8 mouse cellular contexts compared by ENCODE assay signal in genomic region chr17:35937700-35938348, GRCm38 (mm10). TPM values are rescaled to one million over a fixed set of nuclear protein-coding genes. Genes with fewer than 3 reads are reported as not detected.
DNase-seq lines count a peak whose midpoint lies in the region; ATAC-seq and TF ChIP-seq lines count a peak whose summit lies in the region.

No protein-coding gene starts in this region.

- no peaks in the 10 kb centered on the region for H3K27me3 ChIP-seq in forebrain, embryonic 11.5 days (ENCODE audit: control insufficient read depth, insufficient read depth, low read length)
- no peaks in the 10 kb centered on the region for H3K27me3 ChIP-seq in intestine, embryonic 16.5 days (replicated peaks; ENCODE audit: control insufficient read depth, insufficient read depth, low read length)
- H3K27me3 ChIP-seq in lung, embryonic 14.5 days (ENCODE audit: insufficient read depth, low read length) = no peaks in the 10 kb centered on the region

- no peaks in the 10 kb centered on the region for H3K4me1 ChIP-seq in bone marrow, adult 2 months (ENCODE audit: control insufficient read depth, insufficient read depth, low read length)
- H3K4me1 ChIP-seq in forebrain, embryonic 11.5 days (replicated peaks; ENCODE audit: control insufficient read depth, insufficient read depth, low read length) = no peaks in the 10 kb centered on the region
- H3K4me1 ChIP-seq in intestine, embryonic 16.5 days (ENCODE audit: control insufficient read depth, insufficient read depth, low read length) = no peaks in the 10 kb centered on the region
- H3K4me1 ChIP-seq in lung, embryonic 14.5 days (ENCODE audit: insufficient read depth) = no peaks in the 10 kb centered on the region

- intact Hi-C loops in left cerebral cortex, postnatal 4 days (cut with DNase I) = no loop called here

- peak; percentile 87 for TF ChIP-seq CTCF in bone marrow, adult 2 months (IDR thresholded peaks at IDR 0.05; ENCODE audit: control insufficient read depth, insufficient read depth, low read length)
- peak; percentile 85 for TF ChIP-seq CTCF in lung, embryonic 14.5 days (IDR thresholded peaks at IDR 0.05; ENCODE audit: low read depth)

- H3K9me3 ChIP-seq in forebrain, embryonic 11.5 days (ENCODE audit: control insufficient read depth, low read length) = no peaks in the 10 kb centered on the region
- no peaks in the 10 kb centered on the region for H3K9me3 ChIP-seq in intestine, embryonic 16.5 days (ENCODE audit: control insufficient read depth, low read length)
- H3K9me3 ChIP-seq in lung, embryonic 14.5 days (ENCODE audit: low read depth, low read length) = no peaks in the 10 kb centered on the region

- 0 out of 2 replicates have a peak, but pooled peaks have one; percentile 36 for ATAC-seq in forebrain, embryonic 11.5 days (replicated peaks; ENCODE audit: low FRiP score)
- peak; percentile 46; the same call in 1 of the 2 replicates for ATAC-seq in intestine, embryonic 16.5 days
- ATAC-seq in lung, embryonic 14.5 days (ENCODE audit: insufficient read depth) = 0 out of 2 replicates have a peak, but pooled peaks have one; percentile 69

- no peak overlapping the region for H3K4me2 ChIP-seq in forebrain, embryonic 11.5 days (ENCODE audit: low read depth, low read length, severe bottlenecking)
- no peak overlapping the region for H3K4me2 ChIP-seq in intestine, embryonic 16.5 days (ENCODE audit: low read depth, low read length)
- H3K4me2 ChIP-seq in lung, embryonic 14.5 days = no peak overlapping the region

- TF ChIP-seq POLR2A in bone marrow, adult 2 months (IDR thresholded peaks at IDR 0.05; ENCODE audit: borderline replicate concordance, control insufficient read depth, low read depth, low read length) = no peak

- DNase-seq in left cerebral cortex, postnatal 4 days = peak; percentile 39
- no peak for DNase-seq in left cerebral cortex, adult 8-10 months (ENCODE audit: low spot score in 2 of 2)
- peak; percentile 77 for DNase-seq in forebrain, embryonic 11.5 days (ENCODE audit: low spot score)
- DNase-seq in lung, embryonic 14.5 days = peak; percentile 72
- DNase-seq in retina, postnatal 7 days (ENCODE audit: low read depth, low spot score) = peak; percentile 50
- DNase-seq in urinary bladder, postnatal 14 days (ENCODE audit: low spot score) = no peak

- H3K4me3 ChIP-seq in bone marrow, adult 2 months (replicated peaks; ENCODE audit: control insufficient read depth, low read depth, low read length) = no peak overlapping the region
- H3K4me3 ChIP-seq in forebrain, embryonic 11.5 days (ENCODE audit: low read depth, low read length) = no peak overlapping the region
- no peak overlapping the region for H3K4me3 ChIP-seq in intestine, embryonic 16.5 days (ENCODE audit: low read length)
- H3K4me3 ChIP-seq in lung, embryonic 14.5 days (ENCODE audit: low read depth, low read length) = no peak overlapping the region

- no peak overlapping the region for H3K9ac ChIP-seq in forebrain, embryonic 11.5 days (ENCODE audit: low read length)
- no peak overlapping the region for H3K9ac ChIP-seq in intestine, embryonic 16.5 days (ENCODE audit: low read depth, low read length)
- no peak overlapping the region for H3K9ac ChIP-seq in lung, embryonic 14.5 days

- WGBS in bone marrow, adult 2 months = 28% methylated on average over 2 of the region's 2 CpGs
- 53% methylated on average over 2 of the region's 2 CpGs for WGBS in forebrain, embryonic 11.5 days
- 40% methylated on average over 2 of the region's 2 CpGs for WGBS in intestine, embryonic 16.5 days
- WGBS in lung, embryonic 14.5 days = 36% methylated on average over 2 of the region's 2 CpGs

- H3K36me3 ChIP-seq in forebrain, embryonic 11.5 days (ENCODE audit: control insufficient read depth, insufficient read depth, low read length) = no peaks in the 10 kb centered on the region
- no peaks in the 10 kb centered on the region for H3K36me3 ChIP-seq in intestine, embryonic 16.5 days (ENCODE audit: control insufficient read depth, insufficient read depth, low read length)
- no peaks in the 10 kb centered on the region for H3K36me3 ChIP-seq in lung, embryonic 14.5 days (ENCODE audit: insufficient read depth)

- H3K27ac ChIP-seq in bone marrow, adult 2 months (ENCODE audit: control insufficient read depth, insufficient read depth, low read depth, low read length, poor library complexity) = no peak overlapping the region
- no peak overlapping the region for H3K27ac ChIP-seq in forebrain, embryonic 11.5 days (ENCODE audit: low read depth, low read length)
- no peak overlapping the region for H3K27ac ChIP-seq in intestine, embryonic 16.5 days (ENCODE audit: low read length)
- no peak overlapping the region for H3K27ac ChIP-seq in lung, embryonic 14.5 days (ENCODE audit: low read depth)

RNA-seq across cellular contexts. Expression of gene Ppp1r10, which starts 21.6 kb away (rescaled TPM):
- 10 to 100 TPM; 75.1 to 76.5 TPM for total RNA-seq in left cerebral cortex, postnatal 4 days (2021)
- 10 to 100 TPM; 61.5 to 70.4 (median 63.2) TPM for total RNA-seq in left cerebral cortex, adult 8-10 months (2022)
- polyA plus RNA-seq in bone marrow, adult 2 months (2011; ENCODE audit: insufficient read depth, insufficient read length, low replicate concordance, missing spikeins) = 24.4 and 48.0 TPM in 2 replicates
- 52.6 and 59.3 TPM in 2 replicates for polyA plus RNA-seq in forebrain, embryonic 11.5 days (2014; fragmentation: Nextera tagmentation; extraction: Ambion mirVana)
- 28.8 and 30.1 TPM in 2 replicates for polyA plus RNA-seq in intestine, embryonic 16.5 days (2015; fragmentation: Nextera tagmentation; extraction: Ambion mirVana)
- 36.3 and 38.5 TPM in 2 replicates for polyA plus RNA-seq in lung, embryonic 14.5 days (2014; fragmentation: Nextera tagmentation; extraction: Ambion mirVana)

RNA-seq across cellular contexts. Expression of gene Mrps18b, which starts 21.6 kb away (rescaled TPM):
- 10 to 100 TPM; 45.9 to 47.4 TPM for total RNA-seq in left cerebral cortex, postnatal 4 days (2021)
- 10 to 100 TPM; 42.6 to 48.7 (median 47.6) TPM for total RNA-seq in left cerebral cortex, adult 8-10 months (2022)
- 43.2 and 65.2 TPM in 2 replicates for polyA plus RNA-seq in bone marrow, adult 2 months (2011; ENCODE audit: insufficient read depth, insufficient read length, low replicate concordance, missing spikeins)
- 66.1 and 66.8 TPM in 2 replicates for polyA plus RNA-seq in forebrain, embryonic 11.5 days (2014; fragmentation: Nextera tagmentation; extraction: Ambion mirVana)
- 133 and 145 TPM in 2 replicates for polyA plus RNA-seq in intestine, embryonic 16.5 days (2015; fragmentation: Nextera tagmentation; extraction: Ambion mirVana)
- polyA plus RNA-seq in lung, embryonic 14.5 days (2014; fragmentation: Nextera tagmentation; extraction: Ambion mirVana) = 84.5 and 89.1 TPM in 2 replicates

RNA-seq across cellular contexts. Expression of gene Atat1, which starts 27.9 kb away (rescaled TPM):
- total RNA-seq in left cerebral cortex, postnatal 4 days (2021) = 100 to 1,000 TPM; 285 to 292 TPM
- total RNA-seq in left cerebral cortex, adult 8-10 months (2022) = 10 to 100 TPM; 52.5 to 57.0 (median 53.1) TPM
- polyA plus RNA-seq in bone marrow, adult 2 months (2011; ENCODE audit: insufficient read depth, insufficient read length, low replicate concordance, missing spikeins) = 11.7 and 19.9 TPM in 2 replicates
- 213 and 224 TPM in 2 replicates for polyA plus RNA-seq in forebrain, embryonic 11.5 days (2014; fragmentation: Nextera tagmentation; extraction: Ambion mirVana)
- 43.4 and 45.4 TPM in 2 replicates for polyA plus RNA-seq in intestine, embryonic 16.5 days (2015; fragmentation: Nextera tagmentation; extraction: Ambion mirVana)
- polyA plus RNA-seq in lung, embryonic 14.5 days (2014; fragmentation: Nextera tagmentation; extraction: Ambion mirVana) = 72.2 and 77.9 TPM in 2 replicates

RNA-seq across cellular contexts. Expression of gene Abcf1, which starts 31.7 kb away (rescaled TPM):
- total RNA-seq in left cerebral cortex, postnatal 4 days (2021) = 10 to 100 TPM; 95.0 to 97.0 TPM
- total RNA-seq in left cerebral cortex, adult 8-10 months (2022) = 10 to 100 TPM; 60.6 to 75.4 (median 65.0) TPM
- polyA plus RNA-seq in bone marrow, adult 2 months (2011; ENCODE audit: insufficient read depth, insufficient read length, low replicate concordance, missing spikeins) = 77.2 and 120 TPM in 2 replicates
- 108 and 122 TPM in 2 replicates for polyA plus RNA-seq in forebrain, embryonic 11.5 days (2014; fragmentation: Nextera tagmentation; extraction: Ambion mirVana)
- 88.5 and 90.2 TPM in 2 replicates for polyA plus RNA-seq in intestine, embryonic 16.5 days (2015; fragmentation: Nextera tagmentation; extraction: Ambion mirVana)
- polyA plus RNA-seq in lung, embryonic 14.5 days (2014; fragmentation: Nextera tagmentation; extraction: Ambion mirVana) = 84.1 and 86.6 TPM in 2 replicates

RNA-seq across cellular contexts. Expression of gene 2310061I04Rik, which starts 40.6 kb away (rescaled TPM):
- total RNA-seq in left cerebral cortex, postnatal 4 days (2021) = 10 to 100 TPM; 59.8 to 69.2 TPM
- 10 to 100 TPM; 40.3 to 63.3 (median 51.9) TPM for total RNA-seq in left cerebral cortex, adult 8-10 months (2022)
- 28.5 and 52.0 TPM in 2 replicates for polyA plus RNA-seq in bone marrow, adult 2 months (2011; ENCODE audit: insufficient read depth, insufficient read length, low replicate concordance, missing spikeins)
- 26.9 and 29.9 TPM in 2 replicates for polyA plus RNA-seq in forebrain, embryonic 11.5 days (2014; fragmentation: Nextera tagmentation; extraction: Ambion mirVana)
- 29.1 and 30.1 TPM in 2 replicates for polyA plus RNA-seq in intestine, embryonic 16.5 days (2015; fragmentation: Nextera tagmentation; extraction: Ambion mirVana)
- polyA plus RNA-seq in lung, embryonic 14.5 days (2014; fragmentation: Nextera tagmentation; extraction: Ambion mirVana) = 21.0 and 25.4 TPM in 2 replicates

Comparison
In these comparisons a context has a peak if more than half of its experiments do, and no peak if none do; other contexts are left out.
1. DNase-seq: peak in left cerebral cortex, postnatal 4 days (single experiment), forebrain, embryonic 11.5 days (single experiment), lung, embryonic 14.5 days (single experiment) and retina, postnatal 7 days (single experiment); none in left cerebral cortex, adult 8-10 months (0 of 2) and urinary bladder, postnatal 14 days (single experiment).
2. Peak in every context shown above with its lines, with median percentiles within 50 percentile points of each other: ATAC-seq.